Mouse (Mus musculus): Measurements from ENCODE around the gene Wdfy3. TPM values are rescaled to one million over a fixed set of nuclear protein-coding genes. Genes with fewer than 3 reads are reported as not detected.
A peak's percentile ranks its signal among the peaks of the same experiment; 100 is the strongest.

Gene Wdfy3
- polyA plus RNA-seq, 2 experiments = 3.8 to 5.0 TPM

DNA sequence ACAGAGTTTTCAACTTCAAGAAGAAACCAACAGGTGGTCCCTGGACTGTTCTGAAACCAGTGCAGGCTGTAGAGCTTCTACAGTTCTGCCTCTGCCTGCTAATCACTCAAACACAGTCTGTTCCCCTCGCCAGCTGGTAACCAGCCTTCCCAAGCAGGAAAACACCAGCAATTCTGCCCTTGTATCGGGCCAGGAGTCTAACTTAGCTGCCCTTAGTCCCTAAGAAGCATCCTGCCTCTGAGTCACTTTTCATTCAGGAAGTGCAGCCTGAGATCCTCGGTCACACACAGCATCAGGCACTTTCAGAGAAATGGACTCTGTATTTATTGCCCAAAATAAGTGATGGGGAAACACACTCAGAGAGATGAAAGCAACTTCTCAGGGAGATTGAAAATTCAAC is 66.3 kb downstream of the Wdfy3 start:
- Histone ChIP-seq H3K36me3 (replicated peaks; ENCODE audit: control insufficient read depth, insufficient read depth, low read depth) (no peaks in the 10 kb centered on the region; the same call in none of the 2 replicates), H3K9me3 (ENCODE audit: control insufficient read depth, low read length) (no peaks in the 10 kb centered on the region), H3K27ac (no peak overlapping the region), H3K4me1 (replicated peaks; ENCODE audit: control insufficient read depth in 2 of 2, insufficient read depth in 2 of 2, low read length in 1 of 2) (no peaks in the 10 kb centered on the region), H3K4me2 (ENCODE audit: low read depth) (no peak overlapping the region), H3K27me3 (ENCODE audit: control insufficient read depth, insufficient read depth, low read length) (no peaks in the 10 kb centered on the region), H3K9ac (replicated peaks) (no peak overlapping the region), H3K4me3 (ENCODE audit: insufficient read depth in 1 of 2, low read depth in 2 of 2, low read length in 2 of 2) (no peak overlapping the region)
- 45% methylated on average over 3 of the region's 3 CpGs for WGBS (ENCODE audit: insufficient replicate concordance)
- TF ChIP-seq EP300 (IDR thresholded peaks at IDR 0.05; ENCODE audit: low read depth) = no peak
- no peak for TF ChIP-seq CTCF (IDR thresholded peaks at IDR 0.05; ENCODE audit: low read depth)
- DNase-seq (ENCODE audit: low read depth in 3 of 3, low spot score in 3 of 3) = no peak
- ATAC-seq (ENCODE audit: insufficient read depth) = no peak

DNA sequence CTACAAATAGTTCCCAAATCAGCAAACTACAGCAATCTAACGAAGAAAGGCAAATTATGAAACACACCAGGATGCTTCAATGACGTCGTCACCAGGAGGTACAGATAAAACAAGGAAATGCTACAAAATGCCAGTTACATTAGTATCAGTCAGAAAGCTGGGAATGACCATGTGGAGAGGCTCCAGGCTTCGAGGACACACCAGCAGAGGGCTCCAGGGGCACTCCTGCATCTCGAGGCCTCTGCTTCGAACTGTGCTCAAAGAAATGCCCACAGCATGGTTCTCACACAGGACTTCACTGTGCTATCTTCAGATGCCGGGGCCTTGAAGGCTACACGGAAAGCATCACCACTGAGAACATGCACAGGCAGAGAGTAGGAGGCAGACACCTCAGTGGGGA is 68.7 kb downstream of the Wdfy3 start:
- no peaks in the 10 kb centered on the region; the same call in 1 of the 2 replicates for H3K36me3 ChIP-seq (replicated peaks; ENCODE audit: control insufficient read depth, insufficient read depth, low read depth)
- no peaks in the 10 kb centered on the region for H3K27me3 ChIP-seq (ENCODE audit: control insufficient read depth, insufficient read depth, low read length)
- no peaks in the 10 kb centered on the region for H3K9me3 ChIP-seq (ENCODE audit: control insufficient read depth, low read length)
- no peak overlapping the region for H3K9ac ChIP-seq (replicated peaks)
- no peak overlapping the region for H3K27ac ChIP-seq
- no peak for TF ChIP-seq EP300 (IDR thresholded peaks at IDR 0.05; ENCODE audit: low read depth)
- TF ChIP-seq CTCF (IDR thresholded peaks at IDR 0.05; ENCODE audit: low read depth) = peak; percentile 31
- ATAC-seq (ENCODE audit: insufficient read depth) = no peak
- 69% methylated on average over 8 of the region's 8 CpGs for WGBS (ENCODE audit: insufficient replicate concordance)
- no peak overlapping the region for H3K4me3 ChIP-seq (ENCODE audit: insufficient read depth in 1 of 2, low read depth in 2 of 2, low read length in 2 of 2)
- DNase-seq (ENCODE audit: low read depth in 3 of 3, low spot score in 3 of 3) = no peak
- no peak overlapping the region for H3K4me2 ChIP-seq (ENCODE audit: low read depth)
- no peaks in the 10 kb centered on the region for H3K4me1 ChIP-seq (replicated peaks; ENCODE audit: control insufficient read depth in 2 of 2, insufficient read depth in 2 of 2, low read length in 1 of 2)

DNA sequence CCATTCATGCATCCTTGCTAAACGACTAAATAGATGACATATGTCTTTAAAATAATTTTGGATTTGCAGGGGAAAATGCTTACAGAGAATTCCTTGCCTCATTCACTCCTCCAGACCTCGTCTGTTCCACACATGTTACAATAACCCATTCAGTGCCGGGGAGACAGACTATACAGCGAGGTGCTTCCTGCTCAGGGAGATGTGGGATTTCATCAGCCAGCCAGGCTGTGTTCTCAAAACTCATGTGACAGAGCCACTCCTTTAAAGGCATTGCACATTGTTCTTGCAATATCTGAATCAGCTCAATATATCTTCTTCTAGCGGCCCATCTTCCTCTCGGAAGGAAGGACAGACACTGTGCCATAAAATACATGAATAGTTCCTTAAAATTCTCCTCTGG is 70.8 kb downstream of the Wdfy3 start:
- Histone ChIP-seq H3K36me3 (replicated peaks; ENCODE audit: control insufficient read depth, insufficient read depth, low read depth) (no peaks in the 10 kb centered on the region), H3K4me3 (ENCODE audit: insufficient read depth in 1 of 2, low read depth in 2 of 2, low read length in 2 of 2) (no peak overlapping the region), H3K27me3 (ENCODE audit: control insufficient read depth, insufficient read depth, low read length) (no peaks in the 10 kb centered on the region), H3K9me3 (ENCODE audit: control insufficient read depth, low read length) (no peaks in the 10 kb centered on the region), H3K27ac (no peak overlapping the region), H3K9ac (replicated peaks) (no peak overlapping the region), H3K4me1 (replicated peaks; ENCODE audit: control insufficient read depth in 2 of 2, insufficient read depth in 2 of 2, low read length in 1 of 2) (no peaks in the 10 kb centered on the region), H3K4me2 (ENCODE audit: low read depth) (no peak overlapping the region)
- DNase-seq (ENCODE audit: low read depth in 3 of 3, low spot score in 3 of 3) = no peak
- WGBS (ENCODE audit: insufficient replicate concordance) = 71% methylated on average over 6 of the region's 6 CpGs
- ATAC-seq (ENCODE audit: insufficient read depth) = no peak
- TF ChIP-seq CTCF (IDR thresholded peaks at IDR 0.05; ENCODE audit: low read depth) = no peak
- TF ChIP-seq EP300 (IDR thresholded peaks at IDR 0.05; ENCODE audit: low read depth) = no peak

DNA sequence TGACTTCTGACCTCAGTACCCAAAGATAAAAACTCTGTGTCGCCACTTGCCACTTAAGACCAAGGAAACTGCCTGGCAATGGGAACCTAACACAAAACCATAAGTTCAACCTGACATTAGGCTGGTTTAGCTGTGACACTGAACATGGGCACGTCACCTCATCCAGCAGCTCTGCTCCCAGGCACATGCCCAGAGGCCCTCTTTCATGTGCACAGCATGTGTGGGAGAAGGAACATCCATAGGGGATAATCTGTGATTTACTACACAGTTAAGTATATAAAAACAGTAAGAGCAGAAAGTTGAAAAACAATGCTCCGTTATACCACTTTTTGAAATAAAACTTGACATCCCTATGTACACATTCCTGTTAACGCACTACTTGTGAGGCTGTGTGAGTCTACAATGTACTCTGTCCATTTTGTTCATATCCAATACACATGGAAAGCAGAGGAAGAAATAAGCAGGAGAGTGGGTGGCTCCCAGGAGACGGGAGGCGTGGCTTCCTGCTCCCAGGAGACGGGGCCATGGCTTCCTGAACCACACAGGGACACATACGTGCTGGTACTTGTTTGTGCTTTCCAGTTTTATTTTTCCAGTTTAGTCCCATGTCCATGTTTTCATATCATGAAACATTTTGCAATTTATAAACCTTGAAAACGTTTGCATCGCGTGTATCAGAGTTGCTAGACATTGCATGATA is 73.5 kb downstream of the Wdfy3 start:
- Histone ChIP-seq H3K27me3 (ENCODE audit: control insufficient read depth, insufficient read depth, low read length) (no peaks in the 10 kb centered on the region), H3K4me1 (replicated peaks; ENCODE audit: control insufficient read depth in 2 of 2, insufficient read depth in 2 of 2, low read length in 1 of 2) (no peaks in the 10 kb centered on the region), H3K9me3 (ENCODE audit: control insufficient read depth, low read length) (no peaks in the 10 kb centered on the region), H3K4me3 (ENCODE audit: insufficient read depth in 1 of 2, low read depth in 2 of 2, low read length in 2 of 2) (no peak overlapping the region), H3K9ac (replicated peaks) (no peak overlapping the region), H3K4me2 (ENCODE audit: low read depth) (no peak overlapping the region), H3K27ac (no peak overlapping the region), H3K36me3 (replicated peaks; ENCODE audit: control insufficient read depth, insufficient read depth, low read depth) (no peaks in the 10 kb centered on the region)
- no peak for TF ChIP-seq CTCF (IDR thresholded peaks at IDR 0.05; ENCODE audit: low read depth)
- no peak for TF ChIP-seq EP300 (IDR thresholded peaks at IDR 0.05; ENCODE audit: low read depth)
- ATAC-seq (ENCODE audit: insufficient read depth) = no peak
- WGBS (ENCODE audit: insufficient replicate concordance) = 77% methylated on average over 11 of the region's 11 CpGs
- no peak for DNase-seq (ENCODE audit: low read depth in 3 of 3, low spot score in 3 of 3)

DNA sequence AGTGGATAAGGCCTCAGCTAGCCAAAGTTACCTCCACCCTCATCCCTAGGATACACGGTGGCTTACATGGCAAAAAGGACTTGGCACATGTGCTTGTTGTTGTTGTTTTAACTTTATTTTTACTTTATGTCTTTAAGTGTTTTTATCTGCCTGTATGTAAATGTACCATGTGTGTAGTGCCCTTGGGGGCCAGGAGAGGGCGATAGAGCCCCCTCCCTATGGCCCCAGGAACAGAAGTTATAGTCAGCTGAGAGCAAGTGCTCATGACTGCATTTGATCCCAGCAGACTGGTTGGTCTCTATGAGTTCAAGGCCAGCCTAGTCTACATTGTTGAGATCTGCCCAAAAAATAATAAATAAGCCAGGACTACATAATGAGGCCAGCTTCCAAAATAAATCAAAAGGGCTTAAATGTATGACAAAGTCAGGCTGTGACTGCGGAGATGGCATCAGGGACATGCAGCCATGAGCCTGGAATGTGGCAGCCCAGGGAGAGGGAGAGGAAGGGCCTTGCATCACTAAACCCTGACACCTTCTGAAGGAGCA is 74.2 kb downstream of the Wdfy3 start:
- Histone ChIP-seq H3K9me3 (ENCODE audit: control insufficient read depth, low read length) (no peaks in the 10 kb centered on the region), H3K4me1 (replicated peaks; ENCODE audit: control insufficient read depth in 2 of 2, insufficient read depth in 2 of 2, low read length in 1 of 2) (0 out of 4 replicates have a peak, but pooled peaks cover 0 to under 1% of the 10 kb centered on the region in 2 experiments), H3K4me2 (ENCODE audit: low read depth) (no peak overlapping the region), H3K36me3 (replicated peaks; ENCODE audit: control insufficient read depth, insufficient read depth, low read depth) (no peaks in the 10 kb centered on the region), H3K4me3 (ENCODE audit: insufficient read depth in 1 of 2, low read depth in 2 of 2, low read length in 2 of 2) (no peak overlapping the region), H3K27ac (no peak overlapping the region), H3K27me3 (ENCODE audit: control insufficient read depth, insufficient read depth, low read length) (no peaks in the 10 kb centered on the region), H3K9ac (replicated peaks) (no peak overlapping the region)
- DNase-seq (ENCODE audit: low read depth in 3 of 3, low spot score in 3 of 3) (peak; percentile 5 to 20 (median 16)), ATAC-seq (ENCODE audit: insufficient read depth) (peak; percentile 37; the same call in 1 of the 2 replicates)
- 65% methylated on average over 3 of the region's 3 CpGs for WGBS (ENCODE audit: insufficient replicate concordance)
- TF ChIP-seq EP300 (IDR thresholded peaks at IDR 0.05; ENCODE audit: low read depth) = no peak
- TF ChIP-seq CTCF (IDR thresholded peaks at IDR 0.05; ENCODE audit: low read depth) = peak; percentile 80
